Comparison of ENCODE assay signal across 8 mouse cellular contexts in genomic region chr4:144892937-144893272, GRCm38 (mm10). TPM values are rescaled to one million over a fixed set of nuclear protein-coding genes. Genes with fewer than 3 reads are reported as not detected.
DNase-seq lines count a peak whose midpoint lies in the region; ATAC-seq and TF ChIP-seq lines count a peak whose summit lies in the region.

No protein-coding gene starts in this region.

- no peak for TF ChIP-seq CTCF in cortical plate, adult 2 months (IDR thresholded peaks at IDR 0.05; ENCODE audit: extremely low read depth, insufficient read depth, low read length)

- H3K27ac ChIP-seq in kidney, embryonic 14.5 days (ENCODE audit: low read depth, low read length) = peak overlapping the region; percentile 95
- peak overlapping the region; percentile 48 for H3K27ac ChIP-seq in cortical plate, adult 2 months (ENCODE audit: insufficient read depth, low read length)
- peak overlapping the region; percentile 73 for H3K27ac ChIP-seq in hindbrain, embryonic 16.5 days (ENCODE audit: low read depth, low read length)
- no peak overlapping the region for H3K27ac ChIP-seq in midbrain, embryonic 13.5 days

- H3K9me3 ChIP-seq in kidney, embryonic 14.5 days (ENCODE audit: control insufficient read depth, low read length) = no peaks in the 10 kb centered on the region
- H3K9me3 ChIP-seq in hindbrain, embryonic 16.5 days (ENCODE audit: control insufficient read depth, low read length) = no peaks in the 10 kb centered on the region
- no peaks in the 10 kb centered on the region for H3K9me3 ChIP-seq in midbrain, embryonic 13.5 days

- no peak for DNase-seq in kidney, postnatal 36 days
- DNase-seq in MN1 (ENCODE audit: low spot score) = no peak
- DNase-seq in layer of hippocampus, adult 9-11 months = no peak
- DNase-seq in left cerebral cortex, adult 18-20 months (ENCODE audit: low spot score in 2 of 2) = no peak

- no peak for TF ChIP-seq POLR2A in cortical plate, adult 2 months (IDR thresholded peaks at IDR 0.05; ENCODE audit: extremely low read depth, insufficient read depth, low read length)

- WGBS in kidney, embryonic 14.5 days = 0% methylated on average over 12 of the region's 12 CpGs
- WGBS in hindbrain, embryonic 16.5 days = under 1% methylated on average over 12 of the region's 12 CpGs
- under 1% methylated on average over 12 of the region's 12 CpGs for WGBS in midbrain, embryonic 13.5 days

- H3K4me1 ChIP-seq in kidney, embryonic 14.5 days (ENCODE audit: control insufficient read depth, insufficient read depth, low read length) = peaks cover 28% of the 10 kb centered on the region
- H3K4me1 ChIP-seq in cortical plate, adult 2 months (ENCODE audit: control insufficient read depth, insufficient read depth, low read length) = peaks cover 3% of the 10 kb centered on the region; the same call in 1 of the 2 replicates
- peaks cover 22% of the 10 kb centered on the region for H3K4me1 ChIP-seq in hindbrain, embryonic 16.5 days (ENCODE audit: control insufficient read depth, insufficient read depth, low read depth, low read length)
- H3K4me1 ChIP-seq in midbrain, embryonic 13.5 days (replicated peaks) = peaks cover 30% of the 10 kb centered on the region

- peak overlapping the region; percentile 57 for H3K4me3 ChIP-seq in kidney, embryonic 14.5 days (ENCODE audit: low read length)
- H3K4me3 ChIP-seq in cortical plate, adult 2 months (ENCODE audit: insufficient read depth, low read length) = peak overlapping the region; percentile 68
- H3K4me3 ChIP-seq in hindbrain, embryonic 16.5 days (ENCODE audit: low read length) = peak overlapping the region; percentile 55
- peak overlapping the region; percentile 51 for H3K4me3 ChIP-seq in midbrain, embryonic 13.5 days (replicated peaks)

- H3K9ac ChIP-seq in kidney, embryonic 14.5 days (ENCODE audit: low read depth, low read length) = peak overlapping the region; percentile 77
- H3K9ac ChIP-seq in hindbrain, embryonic 16.5 days (ENCODE audit: low read depth, low read length) = peak overlapping the region; percentile 65
- H3K9ac ChIP-seq in midbrain, embryonic 13.5 days (replicated peaks) = peak overlapping the region; percentile 56

- peak overlapping the region; percentile 50 for H3K4me2 ChIP-seq in kidney, embryonic 14.5 days (replicated peaks; ENCODE audit: low read depth, low read length)
- H3K4me2 ChIP-seq in hindbrain, embryonic 16.5 days (ENCODE audit: low read length) = peak overlapping the region; percentile 98
- H3K4me2 ChIP-seq in midbrain, embryonic 13.5 days (replicated peaks) = peak overlapping the region; percentile 86

- no peak for ATAC-seq in kidney, embryonic 14.5 days (ENCODE audit: low FRiP score, low TSS enrichment)
- no peak for ATAC-seq in hindbrain, embryonic 16.5 days
- no peak for ATAC-seq in midbrain, embryonic 13.5 days

- no peaks in the 10 kb centered on the region for H3K27me3 ChIP-seq in kidney, embryonic 14.5 days (ENCODE audit: control insufficient read depth, insufficient read depth, low read length)
- peaks cover 19% of the 10 kb centered on the region for H3K27me3 ChIP-seq in hindbrain, embryonic 16.5 days (replicated peaks; ENCODE audit: control insufficient read depth, insufficient read depth, low read length)
- H3K27me3 ChIP-seq in midbrain, embryonic 13.5 days = peaks cover 44% of the 10 kb centered on the region

- H3K36me3 ChIP-seq in kidney, embryonic 14.5 days (ENCODE audit: control insufficient read depth, insufficient read depth, low read length) = peaks cover 8% of the 10 kb centered on the region; the same call in 1 of the 2 replicates
- H3K36me3 ChIP-seq in hindbrain, embryonic 16.5 days (ENCODE audit: control insufficient read depth, insufficient read depth, low read length) = no peaks in the 10 kb centered on the region
- H3K36me3 ChIP-seq in midbrain, embryonic 13.5 days = no peaks in the 10 kb centered on the region

RNA-seq across cellular contexts. Expression of gene Dhrs3, which starts 0.3 kb away (rescaled TPM):
- polyA plus RNA-seq in kidney, embryonic 14.5 days (2014; fragmentation: Nextera tagmentation; extraction: Ambion mirVana) = 153 and 226 TPM in 2 replicates
- 28.3 and 28.7 TPM in 2 replicates for polyA plus RNA-seq in cortical plate, adult 2 months (2012; rRNA removed)
- polyA plus RNA-seq in hindbrain, embryonic 16.5 days (2015; fragmentation: Nextera tagmentation; extraction: Ambion mirVana) = 51.8 and 55.7 TPM in 2 replicates
- polyA plus RNA-seq in midbrain, embryonic 13.5 days (2015; fragmentation: Nextera tagmentation; extraction: Ambion mirVana) = 21.3 and 23.9 TPM in 2 replicates
- total RNA-seq in left cerebral cortex, adult 18-20 months (2021) = 10 to 100 TPM; 32.3 to 34.8 TPM
